Mouse (Mus musculus) gastrocnemius, adult 8-10 months (tissue): ENCODE data around the gene Lrch3. TPM values are rescaled to one million over a fixed set of nuclear protein-coding genes. Genes with fewer than 3 reads are reported as not detected.
A peak's percentile ranks its signal among the peaks of the same experiment; 100 is the strongest.
"Not testable (repeated sequence)": the region's sequence is repeated elsewhere in the genome, so short reads cannot be mapped to it uniquely, and the experiment has no call there.

Source experiments
- DNase-seq, 2 experiments: peaks; one replicate each; pipeline ENCODE4 v3.0.0; 2022; ENCODE audit warnings: low spot score in 2 of 2
- total RNA-seq, 4 experiments: library from RNA; stranded (reverse); gene quantifications; 2 replicates each; pipeline ENCODE4 v1.2.4; 2022

Lrch3 gene
- total RNA-seq, 4 experiments from 2014 or later: 11.6 to 15.3 (median 13.8) TPM

- no peak for DNase-seq
These were observed 688 bp upstream of the Lrch3 start for GRCm38 (mm10) chr16:32913212-32913611.

DNA sequence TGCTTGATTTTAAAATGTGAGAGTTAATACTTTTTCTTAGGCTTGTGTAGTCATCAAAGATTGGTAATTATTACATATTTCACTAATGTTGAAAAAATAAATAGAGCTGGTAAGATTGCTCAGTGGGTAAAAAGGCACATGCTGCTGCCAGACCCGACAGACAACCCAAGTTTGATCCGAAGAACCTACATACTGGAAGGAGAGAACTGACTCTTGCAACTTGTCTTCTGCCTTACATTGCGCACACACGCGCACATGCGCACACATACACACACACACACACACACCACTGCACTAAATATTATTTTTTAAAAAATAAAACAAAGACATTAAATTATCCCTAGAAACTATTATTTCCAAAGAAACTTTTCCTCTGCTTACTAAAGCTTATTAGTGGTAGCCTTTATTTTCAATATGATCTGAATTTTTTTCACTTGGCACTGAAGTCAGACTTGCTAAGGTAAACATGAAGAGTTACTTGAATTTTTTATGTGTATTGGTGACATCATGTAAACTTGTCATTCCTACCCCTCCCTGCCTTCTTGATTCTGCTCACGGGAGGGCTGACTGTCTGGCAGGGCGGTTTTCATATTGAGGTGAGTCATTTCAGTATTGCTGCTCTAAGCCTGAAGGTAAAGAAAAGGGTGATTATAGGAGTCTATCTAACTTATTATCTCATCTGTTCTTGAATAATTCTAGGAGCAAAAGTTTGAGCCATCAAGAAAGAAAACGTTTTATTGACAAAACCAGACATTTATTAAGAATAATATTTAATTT, 1.6 kb downstream of the Lrch3 start:
- no peak for DNase-seq

- DNase-seq: not testable (repeated sequence)
These were observed 12.7 kb downstream of the Lrch3 start for GRCm38 (mm10) chr16:32926629-32927028.

DNA sequence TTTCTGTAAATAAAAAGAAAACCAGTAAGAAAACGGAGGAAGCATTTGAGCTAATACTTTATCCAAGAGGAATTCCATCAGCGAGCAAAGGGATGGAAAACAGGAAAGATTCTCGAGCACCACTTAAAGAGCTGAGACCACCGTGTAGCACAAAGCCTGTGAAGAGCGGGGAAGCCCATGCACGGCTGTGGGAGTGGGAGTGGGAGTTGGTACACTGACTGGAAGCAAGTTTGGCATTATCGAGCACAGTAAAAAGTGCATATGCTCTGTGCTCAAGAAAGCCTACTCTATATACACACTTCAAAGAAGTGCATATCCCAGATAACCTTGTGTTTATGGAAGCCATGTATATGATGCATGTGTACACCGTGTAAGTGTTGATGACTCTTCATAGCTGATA, 13.1 kb downstream of the Lrch3 start:
- DNase-seq: no peak

DNA sequence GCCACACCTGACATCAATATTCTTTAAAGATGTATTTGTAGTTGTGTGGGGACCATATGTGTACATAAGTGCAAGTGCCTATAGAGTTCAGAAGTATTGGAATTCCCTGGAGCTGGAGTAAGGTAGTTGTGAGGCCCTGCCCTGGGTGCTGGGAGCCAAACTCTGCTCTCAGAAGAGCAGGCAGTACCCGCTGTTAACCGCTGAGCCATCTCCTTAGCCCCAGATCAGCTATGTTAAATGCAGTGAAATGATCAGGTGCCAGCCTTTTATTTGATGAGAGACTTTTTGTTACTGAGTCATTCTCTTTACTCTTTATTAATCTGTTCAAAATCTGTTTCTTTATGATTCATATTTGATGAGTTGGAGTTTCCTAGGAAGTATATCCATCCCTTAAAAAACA, 16.0 kb downstream of the Lrch3 start:
- no peak for DNase-seq

DNA sequence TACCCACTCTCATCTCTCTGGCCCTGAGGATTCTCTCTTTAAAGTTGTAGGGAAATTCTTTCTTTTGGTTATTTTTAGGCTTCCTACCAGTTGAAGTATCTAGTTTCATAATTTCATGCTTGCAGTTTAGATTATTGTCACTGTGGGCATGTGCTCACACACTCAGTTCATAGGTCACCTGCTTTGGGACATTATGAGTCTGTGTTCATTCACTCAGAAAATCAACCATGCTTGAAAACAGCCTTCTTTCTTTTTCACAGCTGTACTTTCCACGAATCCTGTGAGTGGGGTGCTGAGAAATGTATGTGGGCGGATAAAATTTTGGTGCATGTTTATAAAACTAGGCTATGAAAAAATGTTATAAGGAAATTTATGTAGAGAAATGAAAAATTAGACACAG, 20.6 kb downstream of the Lrch3 start:
- DNase-seq: no peak

- no peak for DNase-seq
These were observed 21.2 kb downstream of the Lrch3 start for GRCm38 (mm10) chr16:32935088-32935487.

DNA sequence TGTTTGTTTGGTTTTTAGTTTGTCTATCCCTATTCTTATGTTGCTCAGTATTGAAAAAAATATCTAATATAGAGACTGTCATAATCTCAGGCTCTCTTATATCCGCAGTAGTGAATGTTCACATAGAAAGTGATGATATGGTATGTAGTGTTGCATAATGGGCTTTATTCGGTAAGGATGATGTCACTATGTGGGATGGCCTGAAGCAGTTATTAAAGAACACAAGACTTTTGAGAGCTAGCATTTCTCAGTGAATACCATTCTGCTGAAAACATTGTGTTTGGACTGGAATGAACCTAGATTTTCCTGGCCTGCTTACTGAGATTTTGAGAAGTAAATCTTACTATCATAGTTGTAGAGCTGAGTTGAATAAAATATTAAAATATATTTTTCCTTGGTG, 23.5 kb downstream of the Lrch3 start:
- DNase-seq: no peak

DNA sequence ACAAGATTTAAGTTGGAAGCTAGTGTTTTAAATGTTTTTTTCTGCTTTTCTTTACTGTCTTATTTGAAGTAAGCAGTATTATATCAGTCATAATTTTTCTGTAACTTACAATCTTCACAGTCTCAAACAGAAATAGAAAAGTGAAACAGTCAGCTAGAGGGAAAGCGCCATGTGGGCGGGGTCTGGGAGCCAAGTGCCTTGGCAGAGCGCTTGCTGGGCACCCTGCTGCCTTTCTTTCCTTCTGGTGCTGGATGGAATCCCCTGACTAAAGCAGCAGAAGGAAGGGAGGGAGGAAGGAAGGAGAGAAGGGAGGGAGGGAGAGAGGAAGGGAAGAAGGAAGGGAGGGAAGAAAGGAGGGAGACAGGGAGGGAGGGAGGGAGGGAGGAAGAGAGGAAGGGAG, 25.4 kb downstream of the Lrch3 start:
- DNase-seq: peak; percentile 18 to 40

DNA sequence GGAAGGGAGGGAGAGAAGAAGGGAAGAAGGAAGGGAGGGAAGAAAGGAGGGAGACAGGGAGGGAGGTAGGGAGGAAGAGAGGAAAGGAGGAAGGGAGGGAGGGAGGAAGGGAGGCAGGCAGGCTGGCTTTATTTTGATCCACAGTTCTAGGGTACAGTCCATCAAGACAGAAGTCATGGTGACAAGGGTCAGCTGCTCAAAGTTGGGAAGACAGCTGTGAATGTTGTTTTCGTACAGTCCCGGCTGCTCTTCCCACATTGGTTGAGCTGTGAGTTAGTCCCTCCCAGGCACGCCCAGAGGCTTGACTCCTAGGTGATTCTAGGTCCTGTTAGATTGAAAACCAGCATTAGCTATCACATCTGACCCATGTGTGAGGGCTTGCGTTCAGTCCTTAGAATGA, 25.8 kb downstream of the Lrch3 start:
- DNase-seq: not testable (repeated sequence)

GRCm38 (mm10) chr16:32941226-32941625, 27.3 kb downstream of the Lrch3 start:
- not testable (repeated sequence) for DNase-seq

- DNase-seq: no peak
These were observed 28.8 kb downstream of the Lrch3 start for GRCm38 (mm10) chr16:32942694-32943093.

GRCm38 (mm10) chr16:32945379-32945778, 31.5 kb downstream of the Lrch3 start:
- DNase-seq: no peak

DNA sequence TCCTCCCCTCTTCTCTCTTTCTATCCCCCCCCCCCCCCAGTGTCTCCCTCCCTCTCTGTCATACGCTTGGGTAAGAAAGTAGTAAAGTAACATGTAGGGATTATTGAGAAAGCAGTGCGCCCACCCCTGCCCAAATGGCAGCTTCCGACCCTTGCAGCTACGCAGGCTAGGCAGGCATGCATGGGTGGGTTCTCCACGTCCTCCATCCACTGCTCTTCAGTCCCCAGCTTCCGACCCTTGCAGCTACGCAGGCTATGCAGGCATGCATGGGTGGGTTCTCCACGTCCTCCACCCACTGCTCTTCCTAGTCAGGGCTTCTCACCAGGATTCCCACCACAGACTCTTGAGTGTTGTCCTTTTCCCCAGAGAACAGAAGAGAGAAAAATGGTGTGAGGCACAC, 34.1 kb downstream of the Lrch3 start:
- no peak for DNase-seq

DNA sequence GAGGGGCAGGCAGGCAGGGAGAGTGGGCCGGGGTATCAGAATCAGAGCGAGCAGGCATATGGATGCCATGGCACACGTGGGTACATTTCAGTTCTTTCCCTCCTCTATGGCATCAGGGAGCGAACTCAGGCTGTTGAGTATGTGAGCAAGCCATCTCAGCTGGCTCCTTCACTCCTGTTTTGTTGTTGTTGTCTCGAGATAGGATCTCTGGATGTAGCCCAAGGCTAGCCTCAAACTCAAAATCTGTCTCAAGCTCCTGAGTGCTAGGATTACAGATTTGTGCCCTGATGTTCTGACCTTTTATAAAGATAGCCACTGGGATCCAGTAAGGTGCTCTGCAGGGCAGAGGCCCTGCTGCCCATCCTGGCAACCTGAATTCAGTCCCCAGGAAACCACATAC, 34.8 kb downstream of the Lrch3 start:
- no peak for DNase-seq

- no peak for DNase-seq
These were observed 35.4 kb downstream of the Lrch3 start for GRCm38 (mm10) chr16:32949281-32949680.

- no peak for DNase-seq
These were observed 37.2 kb downstream of the Lrch3 start for GRCm38 (mm10) chr16:32951074-32951473.

GRCm38 (mm10) chr16:32953806-32954205, 39.9 kb downstream of the Lrch3 start:
- no peak for DNase-seq

- DNase-seq: no peak
These were observed 40.4 kb downstream of the Lrch3 start for GRCm38 (mm10) chr16:32954304-32954703.

DNA sequence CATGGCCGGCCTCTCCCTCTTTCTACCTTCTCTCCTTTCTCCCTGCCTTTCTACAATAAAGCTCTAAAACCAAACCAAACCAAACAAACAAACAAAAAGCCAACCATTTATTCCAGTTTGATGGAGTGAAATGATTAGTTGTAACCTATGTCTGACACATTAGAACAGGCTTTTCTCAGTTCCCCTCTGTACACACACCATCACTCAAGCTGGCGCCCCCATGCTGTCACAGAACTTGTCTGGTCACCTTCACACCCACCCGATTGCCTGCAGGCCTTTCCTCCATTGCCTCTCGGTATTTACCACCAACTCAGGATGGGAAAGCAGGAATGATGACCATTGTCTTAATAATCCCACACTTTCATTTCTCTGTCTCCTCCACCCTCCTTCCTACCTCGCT, 43.0 kb downstream of the Lrch3 start:
- no peak for DNase-seq

DNA sequence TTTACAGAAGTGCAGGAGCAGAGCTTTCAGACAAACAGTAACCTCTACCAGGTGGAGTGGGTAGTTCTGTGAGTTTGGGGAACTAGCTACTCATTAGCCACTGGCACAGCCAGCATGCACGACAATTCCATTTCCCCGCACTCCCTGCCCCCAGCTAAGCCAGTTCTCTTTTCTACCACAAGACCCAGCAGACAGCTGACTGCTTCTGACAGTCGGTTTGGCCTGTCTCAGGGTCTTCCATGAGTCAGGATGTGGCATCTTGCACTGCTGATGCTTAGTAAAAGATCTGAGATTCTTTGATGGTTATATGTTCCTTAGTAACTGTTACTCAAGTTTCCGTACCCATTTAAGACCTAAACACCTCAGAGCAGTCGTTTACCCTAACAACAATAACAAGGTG, 58.6 kb downstream of the Lrch3 start:
- DNase-seq: no peak

- no peak for DNase-seq
These were observed 59.1 kb downstream of the Lrch3 start for GRCm38 (mm10) chr16:32973047-32973446.

DNA sequence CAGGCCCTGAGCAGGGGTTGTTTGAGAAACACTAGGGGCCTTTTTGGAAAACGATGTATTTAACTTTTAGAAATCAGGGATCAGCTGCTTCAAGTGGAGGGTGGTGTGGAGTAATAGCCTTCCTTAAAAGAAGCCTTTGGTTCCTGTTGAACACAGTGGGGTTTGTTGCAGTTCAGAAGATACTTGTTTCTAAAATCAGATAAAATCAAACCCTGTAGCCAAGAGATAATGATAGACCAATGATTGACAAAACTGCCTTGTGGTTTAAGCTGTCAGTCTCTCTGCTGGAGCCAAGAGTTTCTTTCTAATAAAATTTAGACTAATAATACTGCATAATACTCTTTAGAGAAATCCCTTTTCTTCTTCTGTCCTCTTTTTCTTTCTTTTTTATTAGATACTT, 66.3 kb downstream of the Lrch3 start:
- DNase-seq: no peak

- no peak for DNase-seq
These were observed 67.5 kb downstream of the Lrch3 start for GRCm38 (mm10) chr16:32981405-32981804.
